Mouse (Mus musculus) left cerebral cortex, adult 8-10 months (tissue): ENCODE results near the gene Peli2. TPM values are rescaled to one million over a fixed set of nuclear protein-coding genes. Genes with fewer than 3 reads are reported as not detected.

ENCODE experiments used
- DNase-seq, 2 experiments: peaks; one replicate each; pipeline ENCODE4 v3.0.0; 2022; ENCODE audit warnings: low spot score in 2 of 2
- total RNA-seq, 4 experiments: library from RNA; stranded (reverse); gene quantifications; 2 replicates each; pipeline ENCODE4 v1.2.4; 2022

Peli2 gene
- total RNA-seq, 4 experiments from 2014 or later: 21.6 to 33.7 (median 30.5) TPM

- DNase-seq: peak in 1 of 2 experiments; percentile 78
These were observed 166.3 kb downstream of the Peli2 start for GRCm38 (mm10) chr14:48286949-48287348.

- DNase-seq: no peak
These were observed 167.0 kb downstream of the Peli2 start for GRCm38 (mm10) chr14:48287581-48287980.

GRCm38 (mm10) chr14:48288600-48288999, 168.0 kb downstream of the Peli2 start:
- no peak for DNase-seq

GRCm38 (mm10) chr14:48289602-48290599, 169.3 kb downstream of the Peli2 start:
- no peak for DNase-seq

GRCm38 (mm10) chr14:48293498-48293897, 172.9 kb downstream of the Peli2 start:
- DNase-seq: no peak

GRCm38 (mm10) chr14:48295410-48295809, 174.8 kb downstream of the Peli2 start:
- no peak for DNase-seq

- no peak for DNase-seq
These were observed 175.2 kb downstream of the Peli2 start for GRCm38 (mm10) chr14:48295815-48296271.

- DNase-seq: no peak
These were observed 176.2 kb downstream of the Peli2 start for GRCm38 (mm10) chr14:48296820-48297219.

- no peak for DNase-seq
These were observed 182.0 kb downstream of the Peli2 start for GRCm38 (mm10) chr14:48302471-48303186.

- no peak for DNase-seq
These were observed 182.6 kb downstream of the Peli2 start for GRCm38 (mm10) chr14:48303235-48303634.

- no peak for DNase-seq
These were observed 183.2 kb downstream of the Peli2 start for GRCm38 (mm10) chr14:48303841-48304240.

- no peak for DNase-seq
These were observed 192.6 kb downstream of the Peli2 start for GRCm38 (mm10) chr14:48313234-48313633.

- DNase-seq: no peak
These were observed 195.8 kb downstream of the Peli2 start for GRCm38 (mm10) chr14:48316396-48316795.

- no peak for DNase-seq
These were observed 203.3 kb downstream of the Peli2 start for GRCm38 (mm10) chr14:48323771-48324459.

GRCm38 (mm10) chr14:48324460-48324850, 203.8 kb downstream of the Peli2 start:
- DNase-seq: no peak

GRCm38 (mm10) chr14:48327746-48328145, 207.1 kb downstream of the Peli2 start:
- DNase-seq: no peak

- DNase-seq: no peak
These were observed 209.2 kb downstream of the Peli2 start for GRCm38 (mm10) chr14:48329716-48330365.
